Mouse (Mus musculus): ENCODE measurements around the gene Vtcn1.

GRCm38 (mm10) chr3:100936201-100936600 is 110.9 kb downstream of the Vtcn1 start:
- TF ChIP-seq CTCF (IDR thresholded peaks at IDR 0.05; ENCODE audit: control insufficient read depth, insufficient read depth, insufficient replicate concordance, low read depth, low read length) (no peak), POLR2A (IDR thresholded peaks at IDR 0.05; ENCODE audit: control insufficient read depth, low read depth, low read length) (no peak)
